Mouse (Mus musculus) cerebellum, adult 2 months (tissue): Measurements from ENCODE around the gene Kctd7. TPM values are rescaled to one million over a fixed set of nuclear protein-coding genes. Genes with fewer than 3 reads are reported as not detected.

ENCODE experiments used
- DNase-seq, 2 experiments: peaks; one replicate each; pipeline ENCODE4 v3.0.0; 2021
- H3K27ac ChIP-seq: fragments of 200-500 bp; 2 replicates; pipeline ENCODE4 v1.5.1; 2012; ENCODE audit warnings: low read length, control low read depth, inconsistent platforms; ENCODE audit not compliant: insufficient read depth
- H3K27me3 ChIP-seq: fragments of 200-500 bp; 2 replicates; pipeline ENCODE4 v1.6.1; 2012; ENCODE audit warnings: inconsistent platforms, mild to moderate bottlenecking, low read length, moderate library complexity; ENCODE audit not compliant: control insufficient read depth, insufficient read depth
- H3K4me1 ChIP-seq: fragments of 200-500 bp; 2 replicates; pipeline ENCODE4 v1.6.1; 2011; ENCODE audit warnings: low read length; ENCODE audit not compliant: control insufficient read depth, insufficient read depth
- H3K4me3 ChIP-seq: fragments of 200-500 bp; replicated peaks from 2 replicates; pipeline ENCODE3; 2011; ENCODE audit warnings: mild to moderate bottlenecking, low read depth, low read length, control low read depth; ENCODE audit not compliant: insufficient read depth
- CTCF ChIP-seq: fragments of 200-500 bp; IDR thresholded peaks from 2 replicates; pipeline ENCODE4 v1.5.1; 2011; ENCODE audit warnings: low read depth, mild to moderate bottlenecking, control low read depth, low read length, moderate library complexity, borderline replicate concordance; ENCODE audit not compliant: insufficient read depth
- POLR2A ChIP-seq: fragments of 200-500 bp; IDR thresholded peaks from 2 replicates; pipeline ENCODE4 v1.6.1; 2011; ENCODE audit warnings: low read length, control low read depth, borderline replicate concordance; ENCODE audit not compliant: insufficient read depth
- WGBS: fragments of 180-500 bp; shearing (Covaris S2); methylation state at CpG from one replicate; pipeline ENCODE4 v1.1.7; 2018; 5-methylcytosine and 5-hydroxymethylcytosine counted together
- polyA plus RNA-seq: library from polyadenylated mRNA; depleted of rRNA; stranded (reverse); fragments of >200 nt; gene quantifications from 2 replicates; pipeline ENCODE4 v1.2.3, GENCODE M21; 2012

Gene Kctd7
- polyA plus RNA-seq, 1 experiment = 13.9 TPM

DNA sequence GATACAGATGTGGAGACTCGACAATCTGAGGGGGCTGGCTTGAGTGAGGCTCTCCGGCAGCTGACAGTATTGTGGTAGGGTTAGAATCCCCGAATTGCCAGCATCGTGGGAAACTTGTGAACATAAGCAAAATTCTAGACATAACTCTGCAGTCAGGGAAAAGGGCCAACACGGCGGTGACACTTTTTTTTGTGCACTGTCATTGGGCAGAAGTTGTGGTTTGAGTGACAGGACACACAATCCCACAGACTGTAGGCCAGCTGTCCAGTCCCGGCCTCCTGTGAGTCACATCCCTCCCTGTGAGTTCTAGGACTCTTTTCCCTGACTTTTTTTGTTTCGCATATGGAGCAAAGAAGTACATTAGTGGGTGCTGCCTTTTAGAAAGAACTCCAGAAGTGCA is 1.3 kb downstream of the Kctd7 start:
- no peak overlapping the region for H3K27ac ChIP-seq
- H3K4me1 ChIP-seq = 0 out of 2 replicates have a peak, but pooled peaks cover 7% of the 10 kb centered on the region
- 67% methylated on average over 8 of the region's 8 CpGs for WGBS
- no peak for TF ChIP-seq POLR2A
- TF ChIP-seq CTCF = no peak
- peak overlapping the region; percentile 68 for H3K4me3 ChIP-seq
- no peaks in the 10 kb centered on the region for H3K27me3 ChIP-seq
- no peak for DNase-seq

DNA sequence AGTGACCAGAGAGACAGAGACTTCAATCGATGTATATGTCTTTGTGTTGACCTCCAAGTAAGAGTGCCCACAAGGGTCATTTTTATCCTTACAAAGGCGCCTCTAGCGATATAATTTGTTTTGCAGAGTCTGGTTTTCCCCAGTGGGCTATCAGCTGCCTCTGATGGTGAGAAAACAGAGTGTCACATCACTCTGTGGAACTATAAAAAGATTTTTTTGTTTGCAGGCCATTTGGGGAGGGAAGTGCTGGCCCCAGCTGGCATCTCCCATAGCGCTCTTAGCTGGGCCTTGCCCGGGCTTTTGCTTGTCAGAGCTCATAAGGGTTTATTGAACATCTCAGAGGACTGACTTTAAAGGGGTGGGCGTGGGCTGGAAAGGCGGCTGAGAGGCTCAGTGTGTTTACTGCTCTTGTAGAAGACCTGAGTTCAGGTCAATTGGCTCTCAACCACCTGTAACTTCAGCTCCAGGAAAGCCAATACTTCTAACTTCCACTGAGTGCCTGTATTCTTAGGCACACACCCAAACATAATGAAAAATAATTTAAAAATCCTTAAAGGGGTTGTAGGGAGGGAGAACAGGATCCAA is 5.2 kb downstream of the Kctd7 start:
- Histone ChIP-seq H3K4me3 (no peak overlapping the region), H3K27me3 (no peaks in the 10 kb centered on the region), H3K27ac (no peak overlapping the region), H3K4me1 (0 out of 2 replicates have a peak, but pooled peaks cover 5% of the 10 kb centered on the region)
- TF ChIP-seq POLR2A = no peak
- TF ChIP-seq CTCF = no peak
- DNase-seq = no peak
- WGBS = 80% methylated on average over 7 of the region's 7 CpGs

DNA sequence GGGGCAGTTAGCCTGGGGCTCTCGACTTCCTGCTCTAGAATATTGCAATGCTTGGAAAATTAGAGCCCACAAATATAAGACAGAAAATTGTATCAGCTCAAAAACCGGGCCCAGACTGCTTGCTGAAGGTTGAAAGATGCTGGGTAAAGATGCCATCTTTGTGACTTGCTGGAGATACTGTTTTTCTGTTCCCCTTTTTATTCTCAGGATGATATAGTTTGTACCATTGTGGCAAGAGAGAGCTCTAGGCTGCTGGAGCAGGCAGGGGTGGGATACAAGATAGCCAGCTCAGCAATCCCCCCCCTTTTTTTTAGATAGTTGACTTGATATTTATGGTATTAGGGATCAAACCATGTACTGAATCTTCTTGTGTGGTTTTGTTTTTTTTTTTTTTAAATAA is 9.6 kb downstream of the Kctd7 start:
- no peak for TF ChIP-seq CTCF
- TF ChIP-seq POLR2A = no peak
- H3K4me1 ChIP-seq = no peaks in the 10 kb centered on the region
- H3K27me3 ChIP-seq = no peaks in the 10 kb centered on the region
- WGBS = 82% methylated on average over 2 of the region's 2 CpGs
- H3K27ac ChIP-seq = no peak overlapping the region
- no peak for DNase-seq
- H3K4me3 ChIP-seq = no peak overlapping the region

DNA sequence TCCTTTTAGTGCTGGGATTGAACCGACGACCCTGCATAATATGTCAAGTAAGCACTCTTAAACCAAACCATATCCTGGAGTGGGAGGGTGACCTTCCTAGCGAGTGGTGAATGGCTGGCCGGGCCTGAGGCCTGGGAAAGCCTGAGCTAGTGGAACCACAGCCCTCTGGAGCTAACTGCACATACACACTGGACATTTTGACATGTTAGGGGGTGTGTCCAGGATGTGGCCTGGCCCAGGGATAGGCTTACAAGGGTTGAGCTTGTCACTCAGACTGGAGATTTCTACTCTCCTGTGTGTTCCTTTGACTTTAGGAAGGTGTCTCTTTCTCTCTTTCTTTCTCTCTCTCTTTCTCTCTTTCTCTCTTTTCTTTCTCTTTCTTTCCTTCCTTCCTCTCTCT is 13.9 kb downstream of the Kctd7 start:
- Histone ChIP-seq H3K27ac (no peak overlapping the region), H3K27me3 (no peaks in the 10 kb centered on the region), H3K4me3 (no peak overlapping the region), H3K4me1 (no peaks in the 10 kb centered on the region)
- TF ChIP-seq POLR2A (no peak), CTCF (no peak)
- 81% methylated on average over 4 of the region's 4 CpGs for WGBS
- DNase-seq = no peak

DNA sequence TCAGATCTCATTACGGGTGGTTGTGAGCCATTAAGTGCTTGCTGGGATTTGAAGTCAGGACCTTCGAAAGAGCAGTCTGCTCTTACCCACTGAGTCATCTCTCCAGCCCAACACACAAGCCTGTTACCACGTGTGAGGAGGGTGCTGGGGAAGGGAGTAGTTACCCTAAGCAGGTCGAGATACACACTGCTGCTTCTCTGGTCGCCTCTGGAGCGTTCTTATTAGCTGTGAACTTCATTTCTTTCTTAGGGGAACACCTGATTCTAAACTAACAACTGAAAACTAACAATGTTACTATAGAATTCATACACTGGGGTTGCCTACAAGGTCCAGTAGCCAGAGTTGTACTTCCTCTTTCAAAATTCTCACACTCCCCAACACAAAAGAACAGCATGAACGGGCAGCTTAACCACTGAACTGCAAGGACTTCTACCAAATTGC is 15.1 kb downstream of the Kctd7 start:
- Histone ChIP-seq H3K27me3 (no peaks in the 10 kb centered on the region), H3K4me1 (no peaks in the 10 kb centered on the region), H3K4me3 (no peak overlapping the region), H3K27ac (no peak overlapping the region)
- DNase-seq = no peak
- WGBS = 58% methylated on average over 7 of the region's 7 CpGs
- no peak for TF ChIP-seq POLR2A
- TF ChIP-seq CTCF = no peak

DNA sequence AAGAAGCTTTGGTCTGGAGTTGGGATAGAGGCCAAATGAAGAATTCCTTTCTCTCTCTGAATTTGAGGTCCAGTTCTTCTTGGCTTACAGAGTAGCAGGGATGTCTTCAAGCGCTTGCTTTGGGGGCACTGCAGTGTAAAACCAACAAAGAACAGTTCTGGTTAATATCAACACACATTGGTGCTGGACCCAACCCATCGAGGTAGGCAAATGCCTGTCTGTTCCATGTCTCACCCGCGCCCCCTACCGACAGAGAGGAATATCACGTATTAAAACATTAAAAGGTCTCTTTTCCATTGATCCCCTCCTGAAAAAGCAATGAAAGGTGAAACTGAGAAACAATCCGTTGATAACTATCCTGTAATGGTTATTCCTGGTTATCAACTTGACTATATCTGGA is 19.0 kb downstream of the Kctd7 start:
- Histone ChIP-seq H3K4me1 (no peaks in the 10 kb centered on the region), H3K27ac (no peak overlapping the region), H3K4me3 (no peak overlapping the region), H3K27me3 (no peaks in the 10 kb centered on the region; the same call in 1 of the 2 replicates)
- peak; percentile 71 to 75 for DNase-seq
- TF ChIP-seq POLR2A (no peak), CTCF (peak; percentile 84)
- WGBS = 5% methylated on average over 7 of the region's 7 CpGs

DNA sequence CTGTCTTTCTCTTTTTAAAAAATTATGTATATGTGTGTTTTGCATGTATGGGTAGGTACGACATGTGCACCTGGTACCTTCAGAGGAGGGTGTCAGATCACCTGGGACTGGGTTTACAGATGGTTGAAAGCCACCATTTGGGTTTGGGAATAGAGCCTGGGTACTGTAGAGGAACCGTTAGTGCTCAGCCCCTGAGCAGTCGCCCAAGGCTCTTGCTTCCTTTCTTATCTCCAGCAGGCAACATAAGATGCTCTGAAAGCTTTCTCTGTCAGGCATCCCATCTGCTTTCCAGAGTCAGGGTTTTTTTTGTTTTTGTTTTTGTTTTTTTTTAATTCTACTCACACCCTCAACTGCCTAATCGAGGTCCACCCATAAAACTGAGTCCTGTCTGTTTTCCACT is 20.6 kb downstream of the Kctd7 start:
- Histone ChIP-seq H3K4me3 (no peak overlapping the region), H3K27ac (no peak overlapping the region), H3K27me3 (no peaks in the 10 kb centered on the region; the same call in 1 of the 2 replicates), H3K4me1 (no peaks in the 10 kb centered on the region)
- DNase-seq = no peak
- 77% methylated on average over 4 of the region's 4 CpGs for WGBS
- no peak for TF ChIP-seq POLR2A
- TF ChIP-seq CTCF = no peak

DNA sequence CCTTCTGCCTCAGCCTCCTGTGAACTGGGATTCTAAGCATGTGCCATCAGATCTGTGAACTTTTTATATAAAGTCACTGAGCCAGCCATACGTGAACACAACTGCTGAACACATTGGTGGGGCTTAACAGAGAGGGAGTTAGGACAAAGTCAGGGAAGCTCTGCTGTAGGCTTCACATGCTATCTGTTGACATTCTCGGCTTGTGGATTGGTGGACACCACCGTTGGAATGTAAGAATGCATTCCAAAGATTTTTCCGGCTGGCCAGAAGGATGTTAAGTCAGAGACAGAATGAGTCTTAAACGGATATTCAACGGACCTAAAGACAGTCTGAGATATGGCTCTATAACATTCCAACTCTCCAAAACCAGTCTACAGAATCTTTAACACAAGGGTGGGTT is 24.4 kb downstream of the Kctd7 start:
- no peak overlapping the region for H3K27ac ChIP-seq
- peaks cover 5% of the 10 kb centered on the region for H3K4me1 ChIP-seq
- no peaks in the 10 kb centered on the region; the same call in 1 of the 2 replicates for H3K27me3 ChIP-seq
- DNase-seq = no peak
- H3K4me3 ChIP-seq = no peak overlapping the region
- 74% methylated on average over 6 of the region's 6 CpGs for whole genome bisulfite sequencing
- TF ChIP-seq CTCF (no peak), POLR2A (no peak)
